Mouse (Mus musculus): ENCODE results near the gene Skida1. TPM values are rescaled to one million over a fixed set of nuclear protein-coding genes. Genes with fewer than 3 reads are reported as not detected.
A peak's percentile ranks its signal among the peaks of the same experiment; 100 is the strongest.

The Skida1 gene
- polyA plus RNA-seq, 1 experiment, result 0.23 TPM

DNA sequence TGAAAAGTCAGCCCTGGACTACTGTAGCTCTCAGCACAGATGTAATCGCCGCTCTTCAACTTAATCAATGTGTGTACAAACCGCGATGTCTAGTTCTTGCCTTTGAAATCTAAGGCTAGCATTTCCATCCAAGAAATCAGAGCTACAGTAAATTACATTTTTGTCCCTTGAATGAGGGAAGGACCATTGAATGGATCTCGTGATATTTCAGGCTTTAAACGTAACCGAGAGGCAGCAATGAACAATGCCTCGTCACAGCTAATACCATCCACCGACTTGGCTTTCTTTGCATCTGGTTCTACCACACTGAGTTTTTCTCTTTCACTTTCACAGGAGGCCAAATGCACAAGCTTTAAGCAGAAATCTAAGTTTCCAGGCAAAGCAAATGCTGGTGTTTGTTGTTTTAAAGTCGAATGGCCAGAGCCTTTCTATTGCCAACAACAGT is 1.7 kb upstream of the Skida1 start:
- TF ChIP-seq CTCF (IDR thresholded peaks at IDR 0.05; ENCODE audit: extremely low read depth, insufficient read length, insufficient replicate concordance, low read depth, low read length) (no peak), POLR2A (IDR thresholded peaks at IDR 0.05; ENCODE audit: low read depth, low read length) (no peak)
- no peaks in the 10 kb centered on the region; the same call in 1 of the 2 replicates for H3K4me1 ChIP-seq (ENCODE audit: control insufficient read depth, insufficient read depth, insufficient read length, low read length)
- H3K36me3 ChIP-seq (ENCODE audit: control insufficient read depth, insufficient read depth, low read length), result no peaks in the 10 kb centered on the region
- H3K4me3 ChIP-seq (ENCODE audit: low read depth, low read length), result no peak overlapping the region
- 42% methylated on average over 10 of the region's 10 CpGs for WGBS
- H3K27ac ChIP-seq (ENCODE audit: insufficient read depth, low read depth, low read length), result peak overlapping the region; percentile 71
- H3K27me3 ChIP-seq (ENCODE audit: control insufficient read depth, insufficient read depth, low read length), result peaks cover 55% of the 10 kb centered on the region

DNA sequence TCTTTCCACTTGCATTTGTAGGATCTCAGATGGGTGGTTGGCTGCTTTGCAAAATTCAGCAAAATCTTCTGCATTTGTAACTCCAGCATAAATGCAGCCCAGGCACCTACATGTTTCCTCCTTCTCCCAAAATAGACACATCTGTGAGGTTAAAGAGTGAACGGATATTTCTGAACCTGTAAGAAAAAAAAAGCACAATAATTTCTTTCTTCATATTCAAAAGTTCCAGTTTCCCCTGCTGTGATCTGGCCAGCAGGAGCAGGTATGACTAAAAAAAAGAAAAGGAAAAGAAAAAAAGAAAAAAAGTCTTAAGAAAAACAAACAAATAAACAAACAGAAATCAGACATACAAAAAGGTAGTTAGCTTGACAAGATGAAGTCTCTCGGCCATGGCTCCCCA is 1.2 kb upstream of the Skida1 start:
- Histone ChIP-seq H3K27ac (ENCODE audit: insufficient read depth, low read depth, low read length) (peak overlapping the region; percentile 71), H3K4me3 (ENCODE audit: low read depth, low read length) (no peak overlapping the region), H3K4me1 (ENCODE audit: control insufficient read depth, insufficient read depth, insufficient read length, low read length) (no peaks in the 10 kb centered on the region; the same call in 1 of the 2 replicates), H3K36me3 (ENCODE audit: control insufficient read depth, insufficient read depth, low read length) (no peaks in the 10 kb centered on the region), H3K27me3 (ENCODE audit: control insufficient read depth, insufficient read depth, low read length) (peaks cover 56% of the 10 kb centered on the region)
- 63% methylated on average over 2 of the region's 2 CpGs for WGBS
- TF ChIP-seq CTCF (IDR thresholded peaks at IDR 0.05; ENCODE audit: extremely low read depth, insufficient read length, insufficient replicate concordance, low read depth, low read length) (no peak), POLR2A (IDR thresholded peaks at IDR 0.05; ENCODE audit: low read depth, low read length) (no peak)

DNA sequence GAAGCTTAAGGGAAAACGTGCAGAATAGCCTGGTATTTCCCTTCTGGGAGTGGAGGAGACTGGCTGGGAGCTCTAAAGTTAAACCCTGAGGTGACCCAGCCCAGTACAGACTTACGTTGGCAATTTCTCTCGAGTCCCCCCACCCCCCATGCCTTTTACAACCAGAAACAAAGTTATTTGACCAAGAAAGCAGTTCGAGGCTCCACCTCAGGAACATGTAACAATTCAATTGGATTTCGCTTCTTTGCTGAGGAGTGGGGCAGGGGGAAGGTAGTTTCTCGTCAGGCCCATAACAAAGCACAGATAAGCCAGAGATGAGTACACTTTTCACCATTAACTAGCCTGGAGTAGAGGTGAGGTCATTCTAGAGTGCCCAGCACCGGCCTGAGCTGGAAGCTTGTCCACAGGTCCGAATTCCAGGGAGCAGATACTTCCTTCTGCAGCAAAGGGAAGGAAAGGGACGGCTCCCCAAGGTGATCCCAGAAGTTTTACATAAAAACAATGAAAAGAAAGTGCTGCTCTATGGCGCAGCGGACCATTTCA is 499 bp upstream of the Skida1 start:
- H3K4me1 ChIP-seq (ENCODE audit: control insufficient read depth, insufficient read depth, insufficient read length, low read length), result no peaks in the 10 kb centered on the region; the same call in 1 of the 2 replicates
- no peak for TF ChIP-seq POLR2A (IDR thresholded peaks at IDR 0.05; ENCODE audit: low read depth, low read length)
- TF ChIP-seq CTCF (IDR thresholded peaks at IDR 0.05; ENCODE audit: extremely low read depth, insufficient read length, insufficient replicate concordance, low read depth, low read length), result no peak
- H3K27me3 ChIP-seq (ENCODE audit: control insufficient read depth, insufficient read depth, low read length), result peaks cover 58% of the 10 kb centered on the region
- no peak overlapping the region; the same call in 1 of the 2 replicates for H3K27ac ChIP-seq (ENCODE audit: insufficient read depth, low read depth, low read length)
- WGBS, result 58% methylated on average over 11 of the region's 11 CpGs
- H3K36me3 ChIP-seq (ENCODE audit: control insufficient read depth, insufficient read depth, low read length), result no peaks in the 10 kb centered on the region
- H3K4me3 ChIP-seq (ENCODE audit: low read depth, low read length), result no peak overlapping the region

DNA sequence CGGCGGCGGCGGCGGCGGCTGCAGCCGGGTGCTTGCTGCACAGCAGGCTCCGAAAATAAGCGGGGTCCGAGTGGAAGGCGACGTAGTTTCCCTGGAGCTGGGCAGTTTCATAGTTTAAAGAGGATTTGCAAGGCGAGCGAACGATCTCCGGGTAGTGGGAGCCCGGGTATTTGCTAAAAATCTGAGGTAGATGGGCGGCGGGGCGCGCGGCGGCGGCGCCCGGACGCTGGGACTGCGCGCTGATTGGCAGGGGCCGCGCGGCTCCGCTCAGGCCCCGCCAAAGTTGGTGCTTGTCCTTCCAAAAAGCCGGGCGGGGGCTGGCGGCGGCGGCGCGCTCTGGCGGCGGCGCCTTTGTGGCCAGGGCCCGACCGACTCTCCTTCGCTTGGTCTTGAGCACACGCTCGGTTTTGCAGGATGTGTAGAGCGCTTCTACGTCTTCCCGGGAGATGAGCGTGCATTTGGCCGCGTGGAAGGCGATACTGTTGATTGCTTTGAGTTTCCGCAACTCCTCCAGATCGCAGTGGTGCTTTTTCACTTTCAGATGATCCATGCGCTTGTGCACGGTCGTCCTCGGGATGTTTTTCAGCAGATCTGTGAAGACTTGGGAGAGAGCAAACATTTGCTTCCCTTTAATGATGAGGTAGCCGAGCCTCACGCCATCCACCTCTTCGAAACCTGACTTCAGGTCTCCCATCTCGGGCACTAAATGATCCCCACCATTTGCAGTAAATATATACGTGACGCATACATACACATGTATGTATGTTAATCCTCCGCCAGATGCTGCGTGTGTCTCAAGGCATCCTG is 1.0 kb downstream of the Skida1 start:
- Histone ChIP-seq H3K27ac (ENCODE audit: insufficient read depth, low read depth, low read length) (peak overlapping the region; percentile 67; the same call in 1 of the 2 replicates), H3K27me3 (ENCODE audit: control insufficient read depth, insufficient read depth, low read length) (peaks cover 58% of the 10 kb centered on the region), H3K4me1 (ENCODE audit: control insufficient read depth, insufficient read depth, insufficient read length, low read length) (no peaks in the 10 kb centered on the region; the same call in 1 of the 2 replicates), H3K36me3 (ENCODE audit: control insufficient read depth, insufficient read depth, low read length) (no peaks in the 10 kb centered on the region), H3K4me3 (ENCODE audit: low read depth, low read length) (peak overlapping the region; percentile 85)
- WGBS, result under 1% methylated on average over 70 of the region's 70 CpGs
- peak; percentile 25; the same call in 1 of the 2 replicates for TF ChIP-seq POLR2A (IDR thresholded peaks at IDR 0.05; ENCODE audit: low read depth, low read length)
- TF ChIP-seq CTCF (IDR thresholded peaks at IDR 0.05; ENCODE audit: extremely low read depth, insufficient read length, insufficient replicate concordance, low read depth, low read length), result no peak

DNA sequence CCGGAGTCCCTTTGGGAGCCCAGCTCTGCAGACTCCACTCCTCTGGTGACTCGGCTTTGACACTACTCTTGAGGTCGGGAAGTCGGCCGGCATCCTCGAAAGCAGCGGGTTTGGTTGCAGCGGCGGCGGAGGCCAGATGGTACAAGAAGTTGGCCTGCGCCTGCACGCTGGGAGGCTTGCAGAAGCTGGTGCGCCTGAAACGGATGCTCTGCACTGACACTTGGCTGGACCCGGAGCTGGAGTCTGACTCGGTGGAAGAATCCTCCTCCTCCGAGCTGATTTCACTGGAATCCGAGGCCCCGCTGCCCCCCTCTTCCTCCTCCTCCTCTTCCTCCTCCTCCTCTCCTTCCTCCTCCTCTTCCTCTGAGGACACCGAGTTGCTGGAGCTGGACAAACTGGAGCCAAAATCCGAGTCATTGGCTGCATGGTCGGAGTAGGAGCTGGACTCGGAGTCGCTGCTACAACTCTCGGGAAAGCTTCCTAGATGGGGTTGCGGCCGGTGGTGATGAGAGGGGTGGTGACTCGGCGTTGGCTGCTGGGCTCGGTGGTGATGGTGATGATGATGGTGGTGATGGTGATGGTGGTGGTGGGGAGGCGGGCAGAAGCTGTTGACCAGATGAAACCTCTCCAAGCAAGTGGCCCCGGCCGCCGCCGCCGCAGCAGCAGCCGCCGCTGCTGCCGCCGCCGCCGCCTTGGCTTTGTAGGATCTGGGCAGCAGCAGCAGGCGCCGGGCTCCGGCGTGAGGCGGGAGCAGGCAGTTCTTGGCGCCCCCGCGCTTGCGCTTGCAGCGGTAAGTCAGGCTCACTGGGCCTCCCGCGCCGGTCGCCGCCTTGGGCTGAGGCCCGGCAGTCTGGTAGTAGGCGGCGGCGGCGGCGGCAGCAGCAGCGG is 1.8 kb downstream of the Skida1 start:
- H3K36me3 ChIP-seq (ENCODE audit: control insufficient read depth, insufficient read depth, low read length), result no peaks in the 10 kb centered on the region
- peak overlapping the region; percentile 85 for H3K4me3 ChIP-seq (ENCODE audit: low read depth, low read length)
- peak overlapping the region; percentile 67 for H3K27ac ChIP-seq (ENCODE audit: insufficient read depth, low read depth, low read length)
- H3K4me1 ChIP-seq (ENCODE audit: control insufficient read depth, insufficient read depth, insufficient read length, low read length), result no peaks in the 10 kb centered on the region; the same call in 1 of the 2 replicates
- WGBS, result 1% methylated on average over 64 of the region's 64 CpGs
- peaks cover 58% of the 10 kb centered on the region for H3K27me3 ChIP-seq (ENCODE audit: control insufficient read depth, insufficient read depth, low read length)
- TF ChIP-seq CTCF (IDR thresholded peaks at IDR 0.05; ENCODE audit: extremely low read depth, insufficient read length, insufficient replicate concordance, low read depth, low read length), result no peak
- no peak for TF ChIP-seq POLR2A (IDR thresholded peaks at IDR 0.05; ENCODE audit: low read depth, low read length)

DNA sequence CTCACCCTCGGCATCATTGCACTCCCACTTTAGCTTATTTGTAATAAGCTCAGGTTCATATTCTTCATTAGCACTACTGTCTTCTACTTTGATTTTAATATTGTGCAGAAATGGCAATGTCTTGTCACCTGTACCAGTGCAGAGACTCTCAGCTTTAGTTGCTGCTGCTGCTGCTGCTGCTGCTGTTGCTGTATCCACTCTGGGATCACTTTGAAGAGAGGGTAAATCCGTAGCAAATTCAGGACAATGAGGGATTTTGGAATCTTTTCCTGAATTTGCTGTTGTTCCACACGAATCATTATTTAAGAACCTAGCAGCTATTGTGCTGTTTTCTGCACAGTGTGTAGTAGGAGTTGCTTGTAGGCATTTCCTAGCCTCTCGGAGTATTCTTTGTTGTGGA is 2.7 kb downstream of the Skida1 start:
- Histone ChIP-seq H3K4me3 (ENCODE audit: low read depth, low read length) (no peak overlapping the region), H3K4me1 (ENCODE audit: control insufficient read depth, insufficient read depth, insufficient read length, low read length) (no peaks in the 10 kb centered on the region; the same call in 1 of the 2 replicates), H3K36me3 (ENCODE audit: control insufficient read depth, insufficient read depth, low read length) (no peaks in the 10 kb centered on the region), H3K27me3 (ENCODE audit: control insufficient read depth, insufficient read depth, low read length) (peaks cover 55% of the 10 kb centered on the region), H3K27ac (ENCODE audit: insufficient read depth, low read depth, low read length) (no peak overlapping the region)
- TF ChIP-seq POLR2A (IDR thresholded peaks at IDR 0.05; ENCODE audit: low read depth, low read length) (no peak), CTCF (IDR thresholded peaks at IDR 0.05; ENCODE audit: extremely low read depth, insufficient read length, insufficient replicate concordance, low read depth, low read length) (no peak)
- WGBS, result 59% methylated on average over 4 of the region's 4 CpGs

Measured in small intestine, adult 2 months (tissue).